Mouse (Mus musculus) bone marrow, adult 2 months (tissue): Measurements from ENCODE around the gene Fst. TPM values are rescaled to one million over a fixed set of nuclear protein-coding genes. Genes with fewer than 3 reads are reported as not detected.

ENCODE experiments used
- H3K27ac ChIP-seq: fragments of 200-500 bp; 2 replicates; pipeline ENCODE4 v1.5.1; 2012; ENCODE audit warnings: low read depth, mild to moderate bottlenecking, control low read depth, inconsistent platforms, low read length; ENCODE audit not compliant: control insufficient read depth, poor library complexity, insufficient read depth
- H3K4me1 ChIP-seq: fragments of 200-500 bp; 2 replicates; pipeline ENCODE4 v1.6.1; 2011; ENCODE audit warnings: low read length; ENCODE audit not compliant: control insufficient read depth, insufficient read depth
- H3K4me3 ChIP-seq: fragments of 200-500 bp; replicated peaks from 2 replicates; pipeline ENCODE3; 2011; ENCODE audit warnings: mild to moderate bottlenecking, low read depth, low read length, control low read depth; ENCODE audit not compliant: control insufficient read depth
- CTCF ChIP-seq: fragments of 200-500 bp; IDR thresholded peaks from 2 replicates; pipeline ENCODE4 v1.5.1; 2011; ENCODE audit warnings: low read length, control low read depth; ENCODE audit not compliant: control insufficient read depth, insufficient read depth
- POLR2A ChIP-seq: fragments of 200-500 bp; IDR thresholded peaks from 2 replicates; pipeline ENCODE4 v1.6.1; 2011; ENCODE audit warnings: low read depth, mild to moderate bottlenecking, control low read depth, low read length, borderline replicate concordance; ENCODE audit not compliant: control insufficient read depth
- WGBS: fragments of 180-500 bp; shearing (Covaris S2); methylation state at CpG from one replicate; pipeline ENCODE4 v1.1.7; 2018; 5-methylcytosine and 5-hydroxymethylcytosine counted together
- polyA plus RNA-seq: library from polyadenylated mRNA; stranded (reverse); fragments of >200 nt; gene quantifications from 2 replicates; pipeline ENCODE4 v1.2.4, GENCODE M21; 2011; ENCODE audit warnings: low replicate concordance; ENCODE audit not compliant: missing spikeins, insufficient read depth, insufficient read length

The Fst gene
- 1.4 and 3.0 TPM in 2 replicates for polyA plus RNA-seq

GRCm38 (mm10) chr13:114458886-114459700 lies at the start of gene Fst:
Fst (minus strand) TSS chr13:114458951.
- Histone ChIP-seq H3K27ac (no peak within 1 kb of the TSS; the same call in 1 of the 2 replicates), H3K4me1 (no peaks in the 10 kb centered on the region; the same call in 1 of the 2 replicates), H3K4me3 (peak within 1 kb of the TSS; percentile 42)
- TF ChIP-seq CTCF (no peak), POLR2A (no peak)
- WGBS, result 2% methylated on average over 76 of the region's 77 CpGs

GRCm38 (mm10) chr13:114493826-114494225 lies 35.1 kb upstream of the Fst start:
- TF ChIP-seq POLR2A (no peak), CTCF (no peak)
- Histone ChIP-seq H3K4me1 (no peaks in the 10 kb centered on the region), H3K27ac (no peak overlapping the region), H3K4me3 (no peak overlapping the region)
- WGBS, result 55% methylated on average over 3 of the region's 3 CpGs

- H3K27ac ChIP-seq, result no peak overlapping the region
- WGBS, result 79% methylated on average over 7 of the region's 7 CpGs
- no peaks in the 10 kb centered on the region for H3K4me1 ChIP-seq
- no peak for TF ChIP-seq CTCF
- no peak for TF ChIP-seq POLR2A
- H3K4me3 ChIP-seq, result no peak overlapping the region
These were observed 29.4 kb upstream of the Fst start for GRCm38 (mm10) chr13:114488178-114488577.

- Histone ChIP-seq H3K27ac (no peak overlapping the region), H3K4me1 (no peaks in the 10 kb centered on the region), H3K4me3 (no peak overlapping the region)
- WGBS, result 80% methylated on average over 4 of the region's 4 CpGs
- TF ChIP-seq POLR2A (no peak), CTCF (no peak)
These were observed 19.6 kb upstream of the Fst start for GRCm38 (mm10) chr13:114478329-114478728.

GRCm38 (mm10) chr13:114469945-114470344 lies 11.2 kb upstream of the Fst start:
- Histone ChIP-seq H3K4me3 (no peak overlapping the region), H3K4me1 (no peaks in the 10 kb centered on the region; the same call in 1 of the 2 replicates), H3K27ac (no peak overlapping the region)
- no peak for TF ChIP-seq POLR2A
- no peak for TF ChIP-seq CTCF
- 91% methylated on average over 3 of the region's 3 CpGs for WGBS

GRCm38 (mm10) chr13:114466269-114466919 lies 7.6 kb upstream of the Fst start:
- Histone ChIP-seq H3K27ac (no peak overlapping the region), H3K4me3 (no peak overlapping the region), H3K4me1 (no peaks in the 10 kb centered on the region; the same call in 1 of the 2 replicates)
- no peak for TF ChIP-seq POLR2A
- no peak for TF ChIP-seq CTCF
- 58% methylated on average over 6 of the region's 6 CpGs for WGBS

- Histone ChIP-seq H3K4me3 (no peak overlapping the region), H3K4me1 (no peaks in the 10 kb centered on the region; the same call in 1 of the 2 replicates), H3K27ac (no peak overlapping the region)
- WGBS, result 50% methylated on average over 1 of the region's 1 CpGs
- TF ChIP-seq POLR2A, result no peak
- TF ChIP-seq CTCF, result no peak
These were observed 6.6 kb upstream of the Fst start for GRCm38 (mm10) chr13:114465387-114465786.

- 67% methylated on average over 3 of the region's 3 CpGs for WGBS
- Histone ChIP-seq H3K4me3 (no peak overlapping the region), H3K27ac (no peak overlapping the region), H3K4me1 (no peaks in the 10 kb centered on the region; the same call in 1 of the 2 replicates)
- TF ChIP-seq CTCF, result no peak
- no peak for TF ChIP-seq POLR2A
These were observed 6.1 kb upstream of the Fst start for GRCm38 (mm10) chr13:114464824-114465223.
